Mouse (Mus musculus): ENCODE measurements around the gene Taf9. TPM values are rescaled to one million over a fixed set of nuclear protein-coding genes. Genes with fewer than 3 reads are reported as not detected.

Gene Taf9
- total and polyA plus RNA-seq, 2 experiments from 2014 or later: 1.8 to 10.5 TPM

DNA sequence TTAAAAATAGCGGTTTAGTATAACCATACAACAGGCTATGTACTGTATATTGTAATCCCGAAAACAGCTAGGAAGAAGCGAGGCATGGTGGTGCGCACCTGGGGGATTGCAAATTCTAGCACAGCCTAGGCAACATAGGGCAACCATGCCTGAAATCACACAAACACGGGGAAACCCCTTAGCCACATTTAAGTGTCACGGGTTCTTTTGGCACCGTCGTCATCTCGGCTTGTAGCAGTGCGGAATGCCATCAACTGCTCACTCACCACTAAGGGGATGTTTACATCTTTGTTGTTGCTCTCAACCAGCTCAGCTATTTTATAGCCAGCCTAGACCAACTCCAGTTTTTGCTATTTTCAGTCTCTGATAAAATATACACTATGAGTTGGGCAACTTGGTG is 47.5 kb downstream of the Taf9 start:
- Histone ChIP-seq H3K27ac (ENCODE audit: low read depth) (no peak overlapping the region), H3K4me2 (ENCODE audit: low read depth, low read length) (no peak overlapping the region), H3K4me3 (ENCODE audit: low read depth, low read length) (no peak overlapping the region), H3K9me3 (replicated peaks; ENCODE audit: control insufficient read depth, low read length) (no peaks in the 10 kb centered on the region), H3K9ac (replicated peaks; ENCODE audit: low read depth, low read length) (no peak overlapping the region), H3K27me3 (ENCODE audit: control insufficient read depth, insufficient read depth, low read length) (no peaks in the 10 kb centered on the region), H3K4me1 (ENCODE audit: control insufficient read depth, insufficient read depth) (no peaks in the 10 kb centered on the region), H3K36me3 (replicated peaks; ENCODE audit: control insufficient read depth, insufficient read depth, low read length) (peaks cover 57% of the 10 kb centered on the region)
- DNase-seq (ENCODE audit: low spot score) (no peak), ATAC-seq (ENCODE audit: insufficient read depth, low read depth) (no peak)
- TF ChIP-seq CTCF (IDR thresholded peaks at IDR 0.05; ENCODE audit: low read depth) (no peak), EP300 (IDR thresholded peaks at IDR 0.05; ENCODE audit: low read depth) (no peak)
- WGBS: 88% methylated on average over 10 of the region's 10 CpGs

DNA sequence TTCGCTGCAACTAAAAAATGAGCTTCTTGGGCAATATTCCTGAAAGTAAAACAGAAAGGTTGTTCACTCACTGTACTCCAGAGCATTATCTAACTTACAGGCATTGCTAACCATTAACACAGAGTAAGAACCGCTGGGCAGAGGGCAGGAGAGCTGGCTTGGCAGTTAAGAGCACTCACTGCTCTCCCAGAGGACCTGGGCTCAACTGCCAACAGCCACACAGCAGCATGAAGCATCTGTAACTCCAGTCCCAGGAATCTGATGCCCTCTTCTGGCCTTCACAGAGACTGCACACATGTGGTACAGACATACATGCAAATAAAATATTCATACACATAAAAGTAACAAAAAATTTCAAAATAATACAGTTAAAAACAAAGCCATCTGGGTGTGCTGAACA is 52.1 kb downstream of the Taf9 start:
- 94% methylated on average over 2 of the region's 2 CpGs for WGBS
- DNase-seq (ENCODE audit: low spot score) (no peak), ATAC-seq (ENCODE audit: insufficient read depth, low read depth) (no peak)
- H3K4me1 ChIP-seq (ENCODE audit: control insufficient read depth, insufficient read depth): no peaks in the 10 kb centered on the region
- no peaks in the 10 kb centered on the region for H3K27me3 ChIP-seq (ENCODE audit: control insufficient read depth, insufficient read depth, low read length)
- no peak overlapping the region for H3K4me3 ChIP-seq (ENCODE audit: low read depth, low read length)
- TF ChIP-seq CTCF (IDR thresholded peaks at IDR 0.05; ENCODE audit: low read depth) (no peak), EP300 (IDR thresholded peaks at IDR 0.05; ENCODE audit: low read depth) (no peak)
- no peak overlapping the region for H3K9ac ChIP-seq (replicated peaks; ENCODE audit: low read depth, low read length)
- peaks cover 79% of the 10 kb centered on the region for H3K36me3 ChIP-seq (replicated peaks; ENCODE audit: control insufficient read depth, insufficient read depth, low read length)
- no peaks in the 10 kb centered on the region for H3K9me3 ChIP-seq (replicated peaks; ENCODE audit: control insufficient read depth, low read length)
- H3K27ac ChIP-seq (ENCODE audit: low read depth): no peak overlapping the region
- H3K4me2 ChIP-seq (ENCODE audit: low read depth, low read length): no peak overlapping the region

Other genes starting within 250 kb of the Taf9 start
- gene Naip1, start 198.7 kb upstream of the Taf9 start, total RNA-seq (2014; rRNA removed; ENCODE audit: low replicate concordance): not detected in 2 replicates
- gene Naip1, start 198.7 kb upstream of the Taf9 start, polyA plus RNA-seq (2015; fragmentation: Nextera tagmentation; extraction: Ambion mirVana): not detected in 2 replicates
- gene Gtf2h2, start 159.0 kb upstream of the Taf9 start, total RNA-seq (2014; rRNA removed; ENCODE audit: low replicate concordance): 10.2 and 15.1 TPM in 2 replicates
- 32.5 and 36.2 TPM in 2 replicates for gene Gtf2h2, start 159.0 kb upstream of the Taf9 start, polyA plus RNA-seq (2015; fragmentation: Nextera tagmentation; extraction: Ambion mirVana)
- gene Ocln, start 98.9 kb upstream of the Taf9 start, total RNA-seq (2014; rRNA removed; ENCODE audit: low replicate concordance): 2.0 and 6.1 TPM in 2 replicates
- gene Ocln, start 98.9 kb upstream of the Taf9 start, polyA plus RNA-seq (2015; fragmentation: Nextera tagmentation; extraction: Ambion mirVana): 1.6 and 1.7 TPM in 2 replicates
- gene Marveld2, start 34.6 kb upstream of the Taf9 start, total RNA-seq (2014; rRNA removed; ENCODE audit: low replicate concordance): 2.2 and 2.6 TPM in 2 replicates
- gene Marveld2, start 34.6 kb upstream of the Taf9 start, polyA plus RNA-seq (2015; fragmentation: Nextera tagmentation; extraction: Ambion mirVana): 1.7 and 1.9 TPM in 2 replicates
- 122 and 149 TPM in 2 replicates for gene Ak6, start 600 bp upstream of the Taf9 start, total RNA-seq (2014; rRNA removed; ENCODE audit: low replicate concordance)
- gene Ak6, start 600 bp upstream of the Taf9 start, polyA plus RNA-seq (2015; fragmentation: Nextera tagmentation; extraction: Ambion mirVana): 212 and 219 TPM in 2 replicates
- gene Rad17, start 528 bp upstream of the Taf9 start, total RNA-seq (2014; rRNA removed; ENCODE audit: low replicate concordance): 19.9 and 20.7 TPM in 2 replicates
- gene Rad17, start 528 bp upstream of the Taf9 start, polyA plus RNA-seq (2015; fragmentation: Nextera tagmentation; extraction: Ambion mirVana): 21.8 and 22.3 TPM in 2 replicates
- 0.70 and 3.0 TPM in 2 replicates for gene Ccdc125, start 18.1 kb downstream of the Taf9 start, total RNA-seq (2014; rRNA removed; ENCODE audit: low replicate concordance)
- 2.4 and 2.9 TPM in 2 replicates for gene Ccdc125, start 18.1 kb downstream of the Taf9 start, polyA plus RNA-seq (2015; fragmentation: Nextera tagmentation; extraction: Ambion mirVana)
- 21.7 and 30.0 TPM in 2 replicates for gene Cdk7, start 79.4 kb downstream of the Taf9 start, total RNA-seq (2014; rRNA removed; ENCODE audit: low replicate concordance)
- gene Cdk7, start 79.4 kb downstream of the Taf9 start, polyA plus RNA-seq (2015; fragmentation: Nextera tagmentation; extraction: Ambion mirVana): 53.9 and 56.5 TPM in 2 replicates
- gene Mrps36, start 93.1 kb downstream of the Taf9 start, total RNA-seq (2014; rRNA removed; ENCODE audit: low replicate concordance): 96.8 and 127 TPM in 2 replicates
- gene Mrps36, start 93.1 kb downstream of the Taf9 start, polyA plus RNA-seq (2015; fragmentation: Nextera tagmentation; extraction: Ambion mirVana): 376 and 415 TPM in 2 replicates
- 2.2 TPM in 1 of 2 replicates, not detected in the other for gene Cenph, start 124.3 kb downstream of the Taf9 start, total RNA-seq (2014; rRNA removed; ENCODE audit: low replicate concordance)
- gene Cenph, start 124.3 kb downstream of the Taf9 start, polyA plus RNA-seq (2015; fragmentation: Nextera tagmentation; extraction: Ambion mirVana): 5.6 and 7.3 TPM in 2 replicates
- gene Ccnb1, start 135.0 kb downstream of the Taf9 start, total RNA-seq (2014; rRNA removed; ENCODE audit: low replicate concordance): 88.5 and 95.0 TPM in 2 replicates
- 48.9 and 56.9 TPM in 2 replicates for gene Ccnb1, start 135.0 kb downstream of the Taf9 start, polyA plus RNA-seq (2015; fragmentation: Nextera tagmentation; extraction: Ambion mirVana)
- 41.1 and 46.0 TPM in 2 replicates for gene Slc30a5, start 181.8 kb downstream of the Taf9 start, total RNA-seq (2014; rRNA removed; ENCODE audit: low replicate concordance)
- 21.1 and 23.7 TPM in 2 replicates for gene Slc30a5, start 181.8 kb downstream of the Taf9 start, polyA plus RNA-seq (2015; fragmentation: Nextera tagmentation; extraction: Ambion mirVana)

Measured in heart, postnatal 0 days (tissue).